Mouse (Mus musculus) adrenal gland, adult (tissue): ENCODE results near the gene Kap.
A peak's percentile ranks its signal among the peaks of the same experiment; 100 is the strongest.
"Not testable (repeated sequence)": the region's sequence is repeated elsewhere in the genome, so short reads cannot be mapped to it uniquely, and the experiment has no call there.

Source experiments
- DNase-seq, 2 experiments: peaks; one replicate each; pipeline ENCODE4 v3.0.0; 2022 to 2023; ENCODE audit warnings: low spot score in 1 of 2; ENCODE audit not compliant: inconsistent age in 2 of 2

The Kap gene

GRCm38 (mm10) chr6:133853526-133853925 is at the start of gene Kap:
TSS of gene Kap (minus strand) at chr6:133853762.
- no peak for DNase-seq

GRCm38 (mm10) chr6:133885871-133886415 is 32.4 kb upstream of the Kap start:
- DNase-seq: no peak

GRCm38 (mm10) chr6:133883446-133883985 is 30.0 kb upstream of the Kap start:
- no peak for DNase-seq

GRCm38 (mm10) chr6:133875906-133876462 is 22.4 kb upstream of the Kap start:
- DNase-seq: peak; percentile 8 to 82

GRCm38 (mm10) chr6:133872667-133873066 is 19.1 kb upstream of the Kap start:
- no peak for DNase-seq

GRCm38 (mm10) chr6:133871131-133871530 is 17.6 kb upstream of the Kap start:
- DNase-seq: no peak

GRCm38 (mm10) chr6:133868381-133868780 is 14.8 kb upstream of the Kap start:
- no peak for DNase-seq

- no peak for DNase-seq
Measured at GRCm38 (mm10) chr6:133855871-133856270, 2.3 kb upstream of the Kap start.

- DNase-seq: no peak
Measured at GRCm38 (mm10) chr6:133849359-133849758, 4.2 kb downstream of the Kap start.

GRCm38 (mm10) chr6:133848861-133849260 is 4.7 kb downstream of the Kap start:
- not testable (repeated sequence) for DNase-seq

- DNase-seq: not testable (repeated sequence)
Measured at GRCm38 (mm10) chr6:133838296-133838995, 15.1 kb downstream of the Kap start.

GRCm38 (mm10) chr6:133812342-133812741 is 41.2 kb downstream of the Kap start:
- peak in 1 of 2 experiments; percentile 49 for DNase-seq
